Mouse (Mus musculus): ENCODE results near the gene Sgip1.

Gene Sgip1

DNA sequence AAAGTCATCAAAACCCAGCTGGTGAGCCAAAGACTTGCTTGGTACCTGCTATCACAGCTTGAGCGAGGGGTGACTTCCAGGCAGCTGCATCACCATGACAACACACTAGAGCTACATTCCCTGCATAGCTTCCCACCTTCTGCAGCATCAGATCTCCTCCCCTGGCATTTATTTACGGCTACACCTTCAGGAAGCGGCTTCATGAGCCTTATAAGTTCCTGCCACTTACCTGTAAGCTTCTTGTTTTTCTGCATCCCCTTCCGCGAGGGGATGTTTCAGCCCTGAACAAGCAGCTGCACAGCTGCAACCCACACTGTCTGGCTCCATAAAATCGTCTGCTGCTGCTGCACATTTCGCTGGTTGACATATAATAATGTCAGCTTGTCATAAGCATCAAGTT lies 270.7 kb downstream of the Sgip1 start:
- in situ Hi-C loops (cut with MboI, MseI), result no loop called here

DNA sequence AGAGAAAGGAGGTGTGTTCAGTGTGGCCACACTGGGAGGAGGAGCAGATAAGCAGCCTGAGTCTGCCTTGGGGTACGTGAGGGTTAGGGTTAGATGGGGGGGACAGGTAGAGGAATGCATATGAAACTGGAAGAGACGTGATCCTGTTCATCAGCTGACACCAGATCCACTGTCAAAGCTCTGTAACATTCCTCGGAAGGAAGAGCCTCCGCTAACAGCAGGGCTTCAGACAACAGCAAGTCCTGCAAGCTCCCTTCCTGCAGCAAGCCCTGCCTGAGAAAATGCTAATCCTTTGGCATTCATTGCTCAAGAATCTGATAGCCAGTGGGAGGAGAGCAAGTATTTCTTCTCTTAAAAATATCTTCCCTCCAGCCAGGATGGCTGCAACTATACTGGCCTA lies 272.4 kb downstream of the Sgip1 start:
- in situ Hi-C loops (cut with MboI, MseI), result no loop called here

Measured in T-helper 17 cell (primary cell).